Mouse (Mus musculus) spleen, adult 2 months (tissue): ENCODE results near the gene Il1rl2.

Experiments
- CTCF ChIP-seq: fragments of 200-500 bp; IDR thresholded peaks from 2 replicates; pipeline ENCODE4 v1.5.1; 2011; ENCODE audit warnings: mild to moderate bottlenecking, inconsistent platforms; ENCODE audit not compliant: insufficient read depth, insufficient read length, insufficient replicate concordance; ENCODE audit errors: extremely low read depth
- POLR2A ChIP-seq: fragments of 200-500 bp; IDR thresholded peaks from 2 replicates; pipeline ENCODE4 v1.6.1; 2011; ENCODE audit warnings: low read depth, low read length, inconsistent platforms

DNA sequence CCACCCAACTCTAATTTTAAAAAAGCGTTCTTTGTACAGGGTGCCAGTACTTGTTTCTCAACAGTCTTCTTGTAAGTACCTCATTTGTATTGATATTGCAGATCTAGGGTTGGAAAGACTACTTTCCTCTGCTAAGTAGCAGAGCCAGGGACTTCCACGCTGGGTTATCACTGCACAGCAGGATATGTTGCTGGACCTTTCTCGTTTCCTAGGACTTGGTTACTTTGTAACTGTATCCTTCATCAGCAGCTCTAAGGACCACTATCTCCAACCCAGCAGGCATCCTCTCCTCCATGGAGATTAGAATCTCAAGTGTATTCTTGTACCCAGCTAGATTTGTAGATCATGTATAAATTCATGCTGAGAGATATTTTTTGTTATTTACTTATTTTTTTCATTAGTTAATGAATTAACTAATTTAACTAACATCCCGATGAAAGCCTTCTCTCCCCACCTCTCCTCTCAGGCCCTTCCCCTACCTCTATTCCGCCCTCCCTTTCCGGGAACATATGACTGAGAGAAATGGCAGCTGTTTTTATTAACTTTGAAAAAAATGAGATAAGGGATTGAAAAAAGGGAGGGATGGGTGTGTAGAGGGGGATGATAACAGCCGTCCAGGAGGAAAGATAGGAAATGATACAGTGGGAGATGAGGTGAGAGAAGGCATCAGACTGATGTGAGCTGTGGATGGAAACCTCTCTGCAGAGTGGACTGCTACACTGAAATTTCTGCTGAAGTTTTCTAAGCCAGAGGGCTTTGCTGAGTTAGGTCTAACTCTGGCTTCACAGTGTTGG lies 90.7 kb downstream of the Il1rl2 start:
- no peak for TF ChIP-seq CTCF
- no peak for TF ChIP-seq POLR2A
